8 mouse cellular contexts compared by ENCODE assay signal in the genomic region with DNA sequence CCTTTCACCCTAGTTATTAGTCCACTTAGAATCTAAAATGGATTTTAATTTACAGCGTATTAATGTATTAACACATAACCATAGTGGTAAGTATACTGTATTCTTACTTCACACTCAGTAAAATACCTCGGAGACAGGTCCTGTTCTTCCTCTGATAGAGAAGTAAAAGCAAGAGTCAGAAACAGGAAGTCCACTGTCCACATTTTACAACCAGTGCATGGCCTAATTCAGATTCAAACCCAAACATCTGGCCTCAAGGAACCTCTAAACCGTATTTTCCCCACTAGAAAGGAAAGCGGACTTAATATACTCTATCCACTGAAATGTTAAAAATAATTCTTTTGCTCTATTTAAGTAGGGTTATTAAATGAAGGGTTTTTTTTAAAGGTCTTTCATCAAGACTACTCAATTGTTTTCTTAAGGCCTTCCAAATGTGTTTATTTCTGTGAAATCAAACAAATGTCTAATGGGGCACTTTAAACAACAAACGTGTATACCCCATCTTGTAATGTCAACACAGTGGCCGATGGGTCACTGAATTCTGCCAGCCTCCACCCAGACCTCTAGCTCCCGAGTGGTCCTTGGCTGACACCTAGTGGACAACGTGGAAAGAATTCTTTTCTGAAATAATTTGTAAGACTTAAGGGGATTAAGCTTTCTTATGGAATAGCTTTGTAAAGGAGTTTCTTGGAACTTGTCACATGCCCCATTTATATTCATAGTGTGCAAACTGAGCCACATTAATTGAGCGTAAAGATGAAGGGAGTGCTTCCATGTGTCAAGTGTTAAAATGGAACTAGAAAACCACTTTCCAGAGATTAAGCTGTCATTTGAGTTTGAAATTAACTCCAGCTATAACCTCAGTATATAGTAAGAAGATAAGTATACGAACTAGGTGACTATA. TPM values are rescaled to one million over a fixed set of nuclear protein-coding genes. Genes with fewer than 3 reads are reported as not detected.
A peak's percentile ranks its signal among the peaks of the same experiment; 100 is the strongest.
DNase-seq lines count a peak whose midpoint lies in the region; TF ChIP-seq lines count a peak whose summit lies in the region.
"Had no signal": no experiment of that assay in that cellular context is flagged by ENCODE, and none has a peak within 500 bp of the region (broad histone marks: within the 10 kb centered on the region; RNA-seq: fewer than 3 reads in every experiment).

No protein-coding gene starts in this region.

- in situ Hi-C loops in CH12.LX (cut with MboI; ENCODE audit: low pct_ligation_motif_present, low pct_unique_long_range_greater_than_20kb, low sequenced_read_pairs), result loop anchor here (10.0 to 25.0 kb wide), 2 partner anchors 409 to 606 kb away; no protein-coding TSS in a partner anchor

- H3K79me2 ChIP-seq in CH12.LX (replicated peaks; ENCODE audit: control insufficient read depth, extremely low read depth, insufficient read depth, poor library complexity, severe bottlenecking), result no peaks in the 10 kb centered on the region

- TF ChIP-seq POLR2A in CH12.LX (IDR thresholded peaks at IDR 0.05; ENCODE audit: low read depth, low read length), result no peak

- no peak; the same call in 1 of the 2 replicates for TF ChIP-seq EP300 in CH12.LX (IDR thresholded peaks at IDR 0.05; ENCODE audit: low read length)

- peaks cover 3 to 12% of the 10 kb centered on the region in 2 experiments; a peak in 1 of 4 replicates for H3K4me1 ChIP-seq in CH12.LX (ENCODE audit: control insufficient read depth in 1 of 2, insufficient read depth in 2 of 2)
- H3K4me1 ChIP-seq: liver, embryonic 15.5 days had no signal

- H3K4me3 ChIP-seq in CH12.LX (replicated peaks in 1 of 3; ENCODE audit: low read depth in 2 of 3, low read length in 2 of 3, poor library complexity in 1 of 3), result no peak overlapping the region
- H3K4me3 ChIP-seq: liver, embryonic 15.5 days had no signal

- H3K9me3 ChIP-seq in CH12.LX (replicated peaks; ENCODE audit: low read length), result no peaks in the 10 kb centered on the region
- H3K9me3 ChIP-seq: liver, embryonic 15.5 days had no signal

- TF ChIP-seq RAD21 in CH12.LX (IDR thresholded peaks at IDR 0.05; ENCODE audit: low read depth, low read length), result peak; percentile 100

- DNase-seq in CH12.LX (ENCODE audit: extremely low read depth) (peak; percentile 86), R1 (ENCODE audit: low read depth, low spot score) (peak; percentile 86)
- peak; percentile 66 to 68 for DNase-seq in cerebellum, postnatal 36 days
- peak; percentile 25 to 60 for DNase-seq in heart, adult 9 months (ENCODE audit: low spot score in 2 of 2)
- DNase-seq in layer of hippocampus, adult 9-10 months (ENCODE audit: low spot score), result peak; percentile 22
- peak; percentile 85 for DNase-seq in mesoderm, embryonic 11.5 days (ENCODE audit: low read depth, low spot score)
- peak; percentile 62 for DNase-seq in right cerebral cortex, postnatal 14 days

- dilution Hi-C loops in CH12.LX (cut with MboI; ENCODE audit: extremely low pct_ligation_motif_present, extremely low pct_unique_long_range_greater_than_20kb, low sequenced_read_pairs), result no loop called here

- peak; percentile 71 to 94 for TF ChIP-seq CTCF in CH12.LX (conservative IDR thresholded peaks at IDR 0.05 in 1 of 2, IDR thresholded peaks at IDR 0.05 in 1 of 2; ENCODE audit: low read depth in 2 of 2, low read length in 2 of 2)

- H3K27ac ChIP-seq in CH12.LX (ENCODE audit: insufficient read depth, low read depth), result no peak overlapping the region
- H3K27ac ChIP-seq: liver, embryonic 15.5 days had no signal

- no peak overlapping the region; the same call in 1 of the 2 replicates for H3K4me2 ChIP-seq in CH12.LX (ENCODE audit: insufficient read depth, low read depth, poor library complexity, severe bottlenecking)
- H3K4me2 ChIP-seq: liver, embryonic 15.5 days had no signal

- no peaks in the 10 kb centered on the region for H3K27me3 ChIP-seq in CH12.LX (replicated peaks)
- H3K27me3 ChIP-seq: liver, embryonic 15.5 days had no signal

- H3K9ac ChIP-seq in CH12.LX (ENCODE audit: insufficient read depth, low read depth), result peak overlapping the region; percentile 33; the same call in 1 of the 2 replicates
- H3K9ac ChIP-seq: liver, embryonic 15.5 days had no signal

- H3K36me3 ChIP-seq in CH12.LX (replicated peaks in 1 of 2; ENCODE audit: control insufficient read depth in 1 of 2, insufficient read depth in 1 of 2, low read length in 1 of 2), result no peaks in the 10 kb centered on the region
- H3K36me3 ChIP-seq: liver, embryonic 15.5 days had no signal

TF ChIP-seq in CH12.LX, 34 proteins besides CTCF, POLR2A, EP300 and RAD21:
- peak; percentile 64 for TF ChIP-seq ELF1 (IDR thresholded peaks at IDR 0.05; ENCODE audit: low read depth, low read length)
- no peak for TF ChIP-seq USF2 (conservative IDR thresholded peaks at IDR 0.05; ENCODE audit: low read depth, low read length)
- TF ChIP-seq TBP (conservative IDR thresholded peaks at IDR 0.05; ENCODE audit: low read depth, low read length), result 0 out of 2 replicates have a peak, but pooled peaks have one; percentile 47
- TF ChIP-seq SIN3A (IDR thresholded peaks at IDR 0.05; ENCODE audit: low read length), result 0 out of 2 replicates have a peak, but pooled peaks have one; percentile 13
- no peak for TF ChIP-seq MEF2A (IDR thresholded peaks at IDR 0.05; ENCODE audit: borderline replicate concordance, low read depth, low read length)
- peak; percentile 13; the same call in 1 of the 2 replicates for TF ChIP-seq MYC (IDR thresholded peaks at IDR 0.05; ENCODE audit: low read depth, low read length)
- TF ChIP-seq SMC3 (IDR thresholded peaks at IDR 0.05; ENCODE audit: low read depth, low read length), result peak; percentile 83
- TF ChIP-seq ZC3H11A (IDR thresholded peaks at IDR 0.05; ENCODE audit: low read depth, low read length), result peak; percentile 53

RNA-seq across cellular contexts. Expression of gene Mthfd1l, which starts 29.2 kb away (rescaled TPM):
- 66.1 and 84.0 TPM in 2 replicates for total RNA-seq in CH12.LX (2012; rRNA removed)
- total RNA-seq in CH12.LX (2014; rRNA removed), result 85.6 and 90.3 TPM in 2 replicates
- polyA plus RNA-seq in CH12.LX (2012; ENCODE audit: insufficient read length, low read depth), result 94.8 and 97.7 TPM in 2 replicates

Comparison
In these comparisons a context has a peak if more than half of its experiments do, and no peak if none do; other contexts are left out.
1. DNase-seq: peak in every context shown above with its lines; median percentile 86 in CH12.LX; 86 in R1; 85 in mesoderm, embryonic 11.5 days; 67 in cerebellum, postnatal 36 days; 62 in right cerebral cortex, postnatal 14 days; 42 in heart, adult 9 months; 22 in layer of hippocampus, adult 9-10 months.